Mouse (Mus musculus) MEL (cell line): Measurements from ENCODE around the gene Kcnn1. TPM values are rescaled to one million over a fixed set of nuclear protein-coding genes. Genes with fewer than 3 reads are reported as not detected.

Experiments
- DNase-seq: peaks from one replicate; pipeline ENCODE4 v3.0.0; 2011; ENCODE audit warnings: low read depth, low spot score
- H3K27ac ChIP-seq: 2 replicates; pipeline ENCODE4 v1.5.1; 2012; ENCODE audit warnings: low read depth, mild to moderate bottlenecking, control low read depth, low read length, moderate library complexity; ENCODE audit not compliant: control insufficient read depth
- H3K27me3 ChIP-seq, 2 experiments: fragments of 150-350 bp in 1 of 2; sonication (generic) in 1 of 2; 2 replicates each; pipeline ENCODE4 v1.6.1; 2012; ENCODE audit warnings: low read length in 2 of 2, mild to moderate bottlenecking in 2 of 2, improper control_type of control experiment in 1 of 2, moderate library complexity in 1 of 2; ENCODE audit not compliant: insufficient read depth in 2 of 2, control insufficient read depth in 1 of 2
- H3K36me3 ChIP-seq, 2 experiments: 2 replicates each; pipeline ENCODE4 v1.6.1; 2012 to 2014; ENCODE audit warnings: low read length in 2 of 2, improper control_type of control experiment in 1 of 2, inconsistent platforms in 1 of 2, mild to moderate bottlenecking in 1 of 2; ENCODE audit not compliant: insufficient read depth in 2 of 2, control insufficient read depth in 1 of 2
- H3K4me1 ChIP-seq, 2 experiments: fragments of 150-350 bp in 1 of 2; sonication (generic) in 1 of 2; 2 replicates each; pipeline ENCODE4 v1.6.1; 2012; ENCODE audit warnings: low read length in 2 of 2, improper control_type of control experiment in 1 of 2, mild to moderate bottlenecking in 1 of 2; ENCODE audit not compliant: insufficient read depth in 2 of 2, control insufficient read depth in 1 of 2
- H3K4me3 ChIP-seq, 2 experiments: fragments of 150-350 bp in 1 of 2; sonication (generic) in 1 of 2; 2 replicates each; pipeline ENCODE4 v1.5.1; 2012; ENCODE audit warnings: low read depth in 2 of 2, low read length in 2 of 2, mild to moderate bottlenecking in 2 of 2, moderate library complexity in 2 of 2, control low read depth in 1 of 2, improper control_type of control experiment in 1 of 2; ENCODE audit not compliant: control insufficient read depth in 1 of 2, insufficient read depth in 1 of 2
- H3K79me2 ChIP-seq: 2 replicates; pipeline ENCODE4 v1.6.1; 2012; ENCODE audit warnings: mild to moderate bottlenecking, low read length, moderate library complexity; ENCODE audit not compliant: control insufficient read depth, poor library complexity, insufficient read depth
- H3K9ac ChIP-seq: 2 replicates; pipeline ENCODE4 v1.6.1; 2012; ENCODE audit warnings: low read depth, mild to moderate bottlenecking, control low read depth, low read length, moderate library complexity; ENCODE audit not compliant: control insufficient read depth, poor library complexity, severe bottlenecking
- H3K9me3 ChIP-seq: fragments of 150-350 bp; sonication (generic); replicated peaks from 2 replicates; pipeline ENCODE4 v1.6.1; 2012; ENCODE audit warnings: mild to moderate bottlenecking, low read length, improper control_type of control experiment, moderate library complexity; ENCODE audit not compliant: insufficient read depth
- CHD1 ChIP-seq: IDR thresholded peaks from 2 replicates; pipeline ENCODE4 v1.6.1; 2012; ENCODE audit warnings: low read depth, mild to moderate bottlenecking, inconsistent platforms, low read length, improper control_type of control experiment
- E2F4 ChIP-seq: IDR thresholded peaks from 2 replicates; pipeline ENCODE4 v1.6.1; 2011; ENCODE audit warnings: low read depth, low read length, improper control_type of control experiment, borderline replicate concordance
- ELF1 ChIP-seq: IDR thresholded peaks from 2 replicates; pipeline ENCODE4 v1.6.1; 2014; ENCODE audit warnings: low read depth, mild to moderate bottlenecking, inconsistent platforms, low read length, improper control_type of control experiment, moderate library complexity
- ETS1 ChIP-seq: IDR thresholded peaks from 2 replicates; pipeline ENCODE4 v1.6.1; 2012; ENCODE audit warnings: low read depth, mild to moderate bottlenecking, inconsistent platforms, low read length, improper control_type of control experiment, moderate library complexity
- GABPA ChIP-seq: IDR thresholded peaks from 2 replicates; pipeline ENCODE4 v1.6.1; 2012; ENCODE audit warnings: low read depth, mild to moderate bottlenecking, inconsistent platforms, low read length, improper control_type of control experiment, moderate library complexity
- HCFC1 ChIP-seq: IDR thresholded peaks from 2 replicates; pipeline ENCODE4 v1.6.1; 2012; ENCODE audit warnings: low read depth, mild to moderate bottlenecking, inconsistent platforms, low read length, improper control_type of control experiment, moderate library complexity
- JUND ChIP-seq: IDR thresholded peaks from 2 replicates; pipeline ENCODE4 v1.6.1; 2011; ENCODE audit warnings: low read depth, mild to moderate bottlenecking, improper control_type of control experiment, low read length
- KAT2A ChIP-seq: conservative IDR thresholded peaks from 2 replicates; pipeline ENCODE4 v1.6.1; 2012; ENCODE audit warnings: low read depth, low read length, improper control_type of control experiment, inconsistent platforms
- MAFK ChIP-seq: IDR thresholded peaks from 2 replicates; pipeline ENCODE4 v1.6.1; 2011; ENCODE audit warnings: low read depth, mild to moderate bottlenecking, low read length, improper control_type of control experiment, borderline replicate concordance
- MXI1 ChIP-seq: IDR thresholded peaks from 2 replicates; pipeline ENCODE4 v1.6.1; 2011; ENCODE audit warnings: mild to moderate bottlenecking, low read depth, low read length, improper control_type of control experiment
- MYC ChIP-seq: IDR thresholded peaks from 2 replicates; pipeline ENCODE4 v1.6.1; 2011; ENCODE audit warnings: low read depth, mild to moderate bottlenecking, low read length, improper control_type of control experiment, moderate library complexity
- NELFE ChIP-seq: IDR thresholded peaks from 2 replicates; pipeline ENCODE4 v1.6.1; 2011; ENCODE audit warnings: low read depth, low read length, improper control_type of control experiment
- NRF1 ChIP-seq: IDR thresholded peaks from 2 replicates; pipeline ENCODE4 v1.6.1; 2014; ENCODE audit warnings: low read depth, mild to moderate bottlenecking, inconsistent platforms, low read length, improper control_type of control experiment, moderate library complexity; ENCODE audit not compliant: poor library complexity, insufficient read depth, severe bottlenecking
- POLR2A ChIP-seq, 2 experiments: IDR thresholded peaks; 2 replicates each; pipeline ENCODE4 v1.6.1; 2011 to 2012; ENCODE audit warnings: low read length in 2 of 2, mild to moderate bottlenecking in 2 of 2, control low read depth in 1 of 2, improper control_type of control experiment in 1 of 2, low read depth in 1 of 2, moderate library complexity in 1 of 2; ENCODE audit not compliant: control insufficient read depth in 1 of 2, insufficient read depth in 1 of 2, poor library complexity in 1 of 2
- POLR2AphosphoS2 ChIP-seq: IDR thresholded peaks from 2 replicates; pipeline ENCODE4 v1.6.1; 2011; ENCODE audit warnings: low read length, improper control_type of control experiment
- POLR2AphosphoS5 ChIP-seq: IDR thresholded peaks from 2 replicates; pipeline ENCODE4 v1.6.1; 2012; ENCODE audit warnings: low read depth, borderline replicate concordance, mild to moderate bottlenecking, inconsistent platforms, low read length, moderate library complexity, mixed read lengths
- RAD21 ChIP-seq: IDR thresholded peaks from 2 replicates; pipeline ENCODE4 v1.6.1; 2011; ENCODE audit warnings: mild to moderate bottlenecking, low read depth, low read length, improper control_type of control experiment
- SIN3A ChIP-seq: IDR thresholded peaks from 2 replicates; pipeline ENCODE4 v1.6.1; 2012; ENCODE audit warnings: low read length, improper control_type of control experiment, inconsistent platforms
- TBP ChIP-seq: IDR thresholded peaks from 2 replicates; pipeline ENCODE4 v1.8.0; 2011; ENCODE audit warnings: low read depth, low read length, improper control_type of control experiment
- TCF12 ChIP-seq: IDR thresholded peaks from 2 replicates; pipeline ENCODE4 v1.6.1; 2014; ENCODE audit warnings: low read depth, mild to moderate bottlenecking, inconsistent platforms, low read length, improper control_type of control experiment, moderate library complexity
- UBTF ChIP-seq: IDR thresholded peaks from 2 replicates; pipeline ENCODE4 v1.6.1; 2012; ENCODE audit warnings: low read depth, mild to moderate bottlenecking, inconsistent platforms, low read length, improper control_type of control experiment, moderate library complexity, borderline replicate concordance; ENCODE audit not compliant: insufficient read depth
- USF1 ChIP-seq: IDR thresholded peaks from 2 replicates; pipeline ENCODE4 v1.6.1; 2014; ENCODE audit warnings: low read depth, mild to moderate bottlenecking, inconsistent platforms, low read length, improper control_type of control experiment, moderate library complexity
- ZC3H11A ChIP-seq: IDR thresholded peaks from 2 replicates; pipeline ENCODE4 v1.6.1; 2012; ENCODE audit warnings: low read depth, mild to moderate bottlenecking, inconsistent platforms, low read length, improper control_type of control experiment
- polyA plus RNA-seq, 2 experiments: library from polyadenylated mRNA; stranded (reverse) in 1 of 2; unstranded in 1 of 2; fragments of >175 nt in 1 of 2; fragments of >200 nt in 1 of 2; gene quantifications; 2 replicates each; pipeline versions ENCODE4 v1.2.1 to v1.2.4; 2012; ENCODE audit warnings: low replicate concordance in 2 of 2, low read depth in 1 of 2; ENCODE audit not compliant: insufficient read length in 2 of 2, insufficient read depth in 1 of 2, missing spikeins in 1 of 2
- total RNA-seq: library from RNA; depleted of rRNA; stranded (reverse); fragments of 300-350 nt; gene quantifications from 2 replicates; pipeline ENCODE4 v1.2.3, GENCODE M21; 2012

Kcnn1 gene
- total and polyA plus RNA-seq, 3 experiments = 8.9 to 10.7 TPM; not detected in 1

GRCm38 (mm10) chr8:70841147-70842072 lies 21.6 kb downstream of the Kcnn1 start (continued):
- TF ChIP-seq RAD21 = peak; percentile 61
- peak; percentile 21; the same call in 1 of the 2 replicates for TF ChIP-seq NELFE
- no peak for TF ChIP-seq NRF1
- TF ChIP-seq CHD1 = no peak
- no peak for TF ChIP-seq JUND
- TF ChIP-seq ELF1 = 0 out of 2 replicates have a peak, but pooled peaks have one; percentile 35

GRCm38 (mm10) chr8:70840590-70840989 lies 22.5 kb downstream of the Kcnn1 start:
- H3K4me3 ChIP-seq = no peak overlapping the region
- no peak for DNase-seq
- H3K4me1 ChIP-seq = peaks cover 0 to 7% of the 10 kb centered on the region in 2 experiments; a peak in 1 of 4 replicates
- TF ChIP-seq MAFK (no peak), E2F4 (no peak), MYC (no peak), CHD1 (0 out of 2 replicates have a peak, but pooled peaks have one; percentile 41), KAT2A (no peak), ZC3H11A (no peak), POLR2A (IDR thresholded peaks at IDR 0.05; ENCODE audit: control insufficient read depth in 1 of 2, insufficient read depth in 1 of 2, low read depth in 1 of 2, low read length in 2 of 2, poor library complexity in 1 of 2) (no peak)
- H3K79me2 ChIP-seq = no peaks in the 10 kb centered on the region; the same call in 1 of the 2 replicates
- H3K9me3 ChIP-seq = no peaks in the 10 kb centered on the region
- peak overlapping the region; percentile 85 for H3K27ac ChIP-seq
- no peaks in the 10 kb centered on the region for H3K27me3 ChIP-seq
- peak overlapping the region; percentile 3; the same call in 1 of the 2 replicates for H3K9ac ChIP-seq
- H3K36me3 ChIP-seq = peaks cover 0 to 11% of the 10 kb centered on the region in 2 experiments; a peak in 2 of 4 replicates

GRCm38 (mm10) chr8:70839408-70840351 lies 23.4 kb downstream of the Kcnn1 start, which contains the start of gene Arrdc2:
Gene Arrdc2 (minus strand): TSS chr8:70839720.
- H3K4me1 ChIP-seq = peaks cover 0 to 7% of the 10 kb centered on the region in 2 experiments; a peak in 1 of 4 replicates
- peak within 1 kb of the TSS; percentile 91 for H3K27ac ChIP-seq
- DNase-seq = peak; percentile 100
- peak within 1 kb of the TSS; percentile 65 to 73 for H3K4me3 ChIP-seq
- H3K27me3 ChIP-seq = no peaks in the 10 kb centered on the region
- peak within 1 kb of the TSS; percentile 87 for H3K9ac ChIP-seq
- peaks cover 0 to 11% of the 10 kb centered on the region in 2 experiments; a peak in 2 of 4 replicates for H3K36me3 ChIP-seq
- H3K79me2 ChIP-seq = no peaks in the 10 kb centered on the region; the same call in 1 of the 2 replicates
- no peaks in the 10 kb centered on the region for H3K9me3 ChIP-seq
- TF ChIP-seq USF1 (0 out of 2 replicates have a peak, but pooled peaks have one; percentile 18), ELF1 (peak; percentile 96), POLR2AphosphoS2 (peak; percentile 98), NRF1 (0 out of 2 replicates have a peak, but pooled peaks have one; percentile 6), NELFE (peak; percentile 100), HCFC1 (peak; percentile 78), UBTF (no peak), GABPA (no peak), KAT2A (no peak; the same call in 1 of the 2 replicates), POLR2AphosphoS5 (peak; percentile 84; the same call in 1 of the 2 replicates), RAD21 (no peak), SIN3A (peak; percentile 89), MXI1 (peak; percentile 86), TBP (peak; percentile 99), E2F4 (no peak), TCF12 (peak; percentile 60), ETS1 (peak; percentile 43)
